Mouse (Mus musculus): ENCODE data around the gene Rbks.
"Not testable (repeated sequence)": the region's sequence is repeated elsewhere in the genome, so short reads cannot be mapped to it uniquely, and the experiment has no call there.

Rbks gene

GRCm38 (mm10) chr5:31589711-31590319 is 107.6 kb downstream of the Rbks start:
- intact Hi-C loops (cut with DNase I), result no loop called here

DNA sequence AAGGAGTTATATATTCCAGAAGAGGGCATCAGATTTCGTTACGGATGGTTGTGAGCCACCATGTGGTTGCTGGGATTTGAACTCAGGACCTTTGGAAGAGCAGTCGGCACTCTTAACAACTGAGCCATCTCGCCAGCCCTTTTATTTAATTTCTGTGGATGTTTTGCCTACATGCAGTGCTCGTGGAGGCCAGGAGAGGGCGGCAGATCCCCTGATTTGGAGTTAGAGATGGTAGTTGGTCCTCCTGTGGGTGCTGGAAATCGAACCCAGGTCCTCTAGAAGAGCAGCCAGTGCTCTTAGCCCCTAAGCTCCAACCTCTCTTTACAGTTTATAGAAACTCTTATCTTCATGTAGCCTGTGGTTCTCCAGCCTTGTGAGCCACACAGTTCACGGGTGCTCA is 108.8 kb downstream of the Rbks start:
- intact Hi-C loops (cut with DNase I), result not testable (repeated sequence)

DNA sequence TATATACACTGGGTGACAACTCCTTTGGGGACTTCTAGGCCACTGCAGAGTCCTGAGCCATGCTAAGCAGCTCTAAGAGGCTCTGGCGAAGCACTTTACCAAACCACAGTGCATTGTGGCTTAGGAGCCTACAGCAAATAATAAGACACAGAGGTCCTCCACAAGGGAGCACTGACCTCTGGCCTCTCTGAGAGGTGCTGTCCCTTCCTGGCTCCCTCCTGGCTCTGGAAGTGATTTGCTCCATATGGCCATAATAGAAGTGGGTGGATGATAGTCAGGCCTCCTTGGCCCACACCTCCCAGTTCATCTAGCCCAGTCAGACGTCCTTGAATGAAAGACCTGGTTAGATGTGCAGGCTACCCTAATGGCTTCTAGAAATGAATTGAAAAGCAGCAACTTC is 109.4 kb downstream of the Rbks start:
- intact Hi-C loops (cut with DNase I), result no loop called here

DNA sequence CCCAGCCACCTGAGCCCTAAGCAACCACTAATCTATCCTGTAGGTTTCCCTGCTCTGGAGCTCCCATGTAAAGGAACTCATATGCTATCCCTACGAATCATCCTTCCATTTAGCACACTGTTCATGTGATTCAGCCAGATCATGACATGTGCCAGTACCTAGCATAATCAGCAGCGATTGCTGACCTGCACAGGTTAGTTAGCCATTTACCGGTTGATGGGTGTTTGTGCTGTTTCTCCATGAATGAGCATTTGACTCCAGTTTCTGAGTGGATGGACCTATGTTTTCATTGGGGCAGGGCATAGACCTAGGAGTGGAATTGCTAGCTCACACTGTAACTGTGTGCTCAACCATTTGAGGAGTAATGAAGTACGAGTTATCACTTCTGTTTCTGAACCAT is 111.9 kb downstream of the Rbks start:
- intact Hi-C loops (cut with DNase I), result no loop called here

- intact Hi-C loops (cut with DNase I), result no loop called here
Observed at GRCm38 (mm10) chr5:31583261-31583660, 114.2 kb downstream of the Rbks start.

DNA sequence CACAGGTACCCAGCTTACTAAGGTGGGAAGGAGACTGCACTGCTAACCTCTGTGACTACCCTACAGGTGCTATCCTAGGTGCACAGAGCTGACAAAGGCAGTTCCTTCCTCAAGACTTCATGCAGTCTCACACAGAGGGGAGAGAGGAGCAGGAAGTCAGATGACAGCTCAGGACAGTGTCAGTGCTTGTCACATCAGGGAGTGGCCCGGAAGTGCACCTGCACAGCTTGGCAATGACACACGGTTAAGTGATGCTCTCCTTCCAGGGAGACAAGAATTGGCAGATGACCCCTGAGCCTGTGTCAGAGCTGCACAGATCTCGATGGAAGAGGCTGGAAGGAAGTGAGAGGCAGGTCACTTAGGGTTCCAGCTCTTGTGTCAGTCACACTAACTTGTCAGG is 115.5 kb downstream of the Rbks start:
- intact Hi-C loops (cut with DNase I), result no loop called here

- intact Hi-C loops (cut with DNase I), result no loop called here
Observed at GRCm38 (mm10) chr5:31581263-31581662, 116.2 kb downstream of the Rbks start.

- intact Hi-C loops (cut with DNase I), result no loop called here
Observed at GRCm38 (mm10) chr5:31576539-31576975, 120.9 kb downstream of the Rbks start.

Small RNAs within 50 kb of the gene (microRNA-seq; reads per million reads assigned to microRNA genes)
- 0 reads per million in 2 experiments for gene Mir3473e

Data from adrenal gland (tissue).